Mouse (Mus musculus): Measurements from ENCODE around the gene Neb. TPM values are rescaled to one million over a fixed set of nuclear protein-coding genes. Genes with fewer than 3 reads are reported as not detected.

Neb gene
- polyA plus RNA-seq, 1 experiment from 2014 or later, result 4.2 TPM

DNA sequence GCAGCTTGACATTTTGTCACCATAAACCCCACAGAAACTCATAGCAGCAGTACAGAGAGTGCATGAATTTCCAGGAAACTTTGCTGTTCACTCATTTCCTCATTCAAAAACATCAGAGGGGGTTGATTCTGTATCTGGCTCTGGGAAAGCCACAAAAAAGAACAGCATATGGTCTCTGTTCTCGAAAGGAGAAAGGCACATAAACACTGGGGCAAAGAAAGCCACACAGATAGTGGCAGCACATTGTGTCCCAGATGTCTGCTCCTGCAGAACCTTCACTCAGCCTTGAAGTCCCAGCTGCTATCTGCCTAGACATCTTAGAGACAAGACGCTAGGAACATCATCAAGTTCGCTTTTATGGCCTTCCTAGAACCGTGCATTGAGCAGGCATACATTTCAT, 67.5 kb downstream of the Neb start:
- Histone ChIP-seq H3K9ac (ENCODE audit: low read depth, low read length) (no peak overlapping the region), H3K27ac (ENCODE audit: low read depth, low read length) (no peak overlapping the region), H3K4me2 (replicated peaks; ENCODE audit: low read depth, low read length) (no peak overlapping the region), H3K27me3 (ENCODE audit: control insufficient read depth, insufficient read depth, low read length) (no peaks in the 10 kb centered on the region), H3K36me3 (ENCODE audit: control insufficient read depth, insufficient read depth, low read length) (no peaks in the 10 kb centered on the region), H3K4me1 (replicated peaks; ENCODE audit: control insufficient read depth, insufficient read depth, low read length) (no peaks in the 10 kb centered on the region), H3K4me3 (ENCODE audit: low read depth, low read length) (no peak overlapping the region), H3K9me3 (ENCODE audit: control insufficient read depth, low read length) (no peaks in the 10 kb centered on the region)
- ATAC-seq (ENCODE audit: low FRiP score) (no peak), DNase-seq (ENCODE audit: low spot score) (no peak)
- 94% methylated on average over 4 of the region's 4 CpGs for WGBS

DNA sequence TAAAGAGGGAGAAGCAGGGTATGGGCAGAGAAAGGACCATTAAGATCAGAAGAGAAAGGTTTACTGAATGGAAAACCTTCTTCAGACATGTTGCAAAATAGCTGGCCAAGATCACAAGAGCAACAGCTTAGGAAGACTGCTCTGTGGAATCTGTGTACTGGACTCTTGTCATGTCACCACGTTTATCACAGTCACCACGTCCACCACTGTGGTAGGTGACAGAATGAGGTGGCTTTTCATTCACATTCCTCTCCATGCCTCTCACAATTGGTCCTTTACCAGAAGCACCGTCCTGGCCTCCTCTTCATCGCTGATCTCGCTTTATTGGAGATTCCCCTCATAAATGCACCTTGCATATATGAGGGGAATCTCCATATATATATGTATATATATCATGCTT, 71.6 kb downstream of the Neb start:
- Histone ChIP-seq H3K4me3 (ENCODE audit: low read depth, low read length) (no peak overlapping the region), H3K4me2 (replicated peaks; ENCODE audit: low read depth, low read length) (no peak overlapping the region), H3K27me3 (ENCODE audit: control insufficient read depth, insufficient read depth, low read length) (no peaks in the 10 kb centered on the region), H3K27ac (ENCODE audit: low read depth, low read length) (no peak overlapping the region), H3K9me3 (ENCODE audit: control insufficient read depth, low read length) (no peaks in the 10 kb centered on the region), H3K36me3 (ENCODE audit: control insufficient read depth, insufficient read depth, low read length) (no peaks in the 10 kb centered on the region), H3K4me1 (replicated peaks; ENCODE audit: control insufficient read depth, insufficient read depth, low read length) (no peaks in the 10 kb centered on the region), H3K9ac (ENCODE audit: low read depth, low read length) (no peak overlapping the region)
- 83% methylated on average over 5 of the region's 5 CpGs for WGBS
- ATAC-seq (ENCODE audit: low FRiP score) (no peak), DNase-seq (ENCODE audit: low spot score) (no peak)

DNA sequence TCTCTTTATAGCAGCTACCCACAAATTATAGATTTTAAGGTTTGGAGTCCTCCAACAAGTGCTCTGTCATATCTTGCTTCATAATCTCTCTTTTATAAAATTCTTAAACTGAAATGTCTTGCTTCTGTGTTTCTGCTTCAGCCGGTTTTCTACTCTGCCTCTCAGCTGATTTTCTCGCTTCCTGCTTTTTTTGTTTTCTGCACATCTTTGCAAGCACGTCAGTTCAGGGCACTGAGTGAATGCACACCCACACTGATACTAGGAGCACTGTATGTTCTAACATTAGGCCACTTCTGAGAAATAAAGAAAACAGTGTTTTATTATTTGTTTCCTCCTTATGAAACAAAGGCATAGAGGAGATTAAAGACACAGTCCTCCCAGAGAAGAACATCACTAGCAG, 73.7 kb downstream of the Neb start:
- 83% methylated on average over 3 of the region's 3 CpGs for WGBS
- DNase-seq (ENCODE audit: low spot score), result no peak

DNA sequence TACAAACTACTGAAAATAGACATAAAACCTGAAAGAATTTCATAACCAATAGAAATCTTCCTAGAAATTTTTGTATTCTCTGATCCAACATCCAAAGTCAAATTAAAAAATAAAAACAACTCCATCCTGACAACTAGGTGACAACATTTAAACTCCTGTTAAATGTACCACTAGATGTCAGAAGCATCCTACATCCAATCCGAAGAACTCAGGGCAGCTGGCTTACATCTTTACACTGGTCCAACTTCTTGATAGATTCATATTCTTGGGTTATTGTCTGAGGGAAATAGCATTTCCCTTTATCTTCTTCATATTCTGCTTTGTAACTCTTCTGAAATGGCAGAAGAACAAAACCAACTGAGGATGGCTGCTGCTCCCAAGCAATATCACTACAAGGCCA, 74.9 kb downstream of the Neb start:
- no peak for ATAC-seq (ENCODE audit: low FRiP score)
- Histone ChIP-seq H3K27ac (ENCODE audit: low read depth, low read length) (no peak overlapping the region), H3K4me1 (replicated peaks; ENCODE audit: control insufficient read depth, insufficient read depth, low read length) (no peaks in the 10 kb centered on the region), H3K36me3 (ENCODE audit: control insufficient read depth, insufficient read depth, low read length) (no peaks in the 10 kb centered on the region), H3K9ac (ENCODE audit: low read depth, low read length) (no peak overlapping the region), H3K9me3 (ENCODE audit: control insufficient read depth, low read length) (no peaks in the 10 kb centered on the region), H3K27me3 (ENCODE audit: control insufficient read depth, insufficient read depth, low read length) (no peaks in the 10 kb centered on the region), H3K4me3 (ENCODE audit: low read depth, low read length) (no peak overlapping the region), H3K4me2 (replicated peaks; ENCODE audit: low read depth, low read length) (no peak overlapping the region)
- WGBS, result 86% methylated on average over 1 of the region's 1 CpGs
- no peak for DNase-seq (ENCODE audit: low spot score)

More for the DNA sequence above, 73.7 kb downstream of the Neb start:
- H3K4me2 ChIP-seq (replicated peaks; ENCODE audit: low read depth, low read length), result no peak overlapping the region
- no peak overlapping the region for H3K27ac ChIP-seq (ENCODE audit: low read depth, low read length)
- no peak for ATAC-seq (ENCODE audit: low FRiP score)
- H3K9me3 ChIP-seq (ENCODE audit: control insufficient read depth, low read length), result no peaks in the 10 kb centered on the region
- no peak overlapping the region for H3K9ac ChIP-seq (ENCODE audit: low read depth, low read length)
- no peaks in the 10 kb centered on the region for H3K4me1 ChIP-seq (replicated peaks; ENCODE audit: control insufficient read depth, insufficient read depth, low read length)
- H3K4me3 ChIP-seq (ENCODE audit: low read depth, low read length), result no peak overlapping the region
- no peaks in the 10 kb centered on the region for H3K27me3 ChIP-seq (ENCODE audit: control insufficient read depth, insufficient read depth, low read length)
- no peaks in the 10 kb centered on the region for H3K36me3 ChIP-seq (ENCODE audit: control insufficient read depth, insufficient read depth, low read length)

DNA sequence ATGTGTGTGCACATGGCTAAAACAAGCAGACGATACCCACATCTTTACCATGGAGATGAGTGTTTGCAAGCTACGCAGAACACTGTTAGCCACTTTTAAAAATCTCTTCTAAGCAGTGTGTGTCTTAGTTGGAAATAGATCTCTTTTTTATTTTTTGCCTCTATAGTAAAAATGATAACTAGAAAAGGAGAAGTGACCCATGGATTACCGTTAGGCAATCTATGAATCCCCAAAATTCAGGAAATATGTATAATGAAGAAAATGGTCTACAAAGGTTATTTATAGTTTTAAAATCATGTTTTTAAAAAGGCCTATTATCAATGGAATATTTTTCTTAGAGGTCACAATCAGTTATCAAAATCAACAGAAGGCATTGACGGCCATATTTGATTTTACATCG, 80.3 kb downstream of the Neb start:
- Histone ChIP-seq H3K4me2 (replicated peaks; ENCODE audit: low read depth, low read length) (no peak overlapping the region), H3K4me3 (ENCODE audit: low read depth, low read length) (no peak overlapping the region), H3K4me1 (replicated peaks; ENCODE audit: control insufficient read depth, insufficient read depth, low read length) (no peaks in the 10 kb centered on the region), H3K36me3 (ENCODE audit: control insufficient read depth, insufficient read depth, low read length) (no peaks in the 10 kb centered on the region), H3K9me3 (ENCODE audit: control insufficient read depth, low read length) (no peaks in the 10 kb centered on the region), H3K27me3 (ENCODE audit: control insufficient read depth, insufficient read depth, low read length) (no peaks in the 10 kb centered on the region), H3K27ac (ENCODE audit: low read depth, low read length) (no peak overlapping the region), H3K9ac (ENCODE audit: low read depth, low read length) (no peak overlapping the region)
- 97% methylated on average over 5 of the region's 5 CpGs for WGBS
- DNase-seq (ENCODE audit: low spot score) (no peak), ATAC-seq (ENCODE audit: low FRiP score) (no peak)

DNA sequence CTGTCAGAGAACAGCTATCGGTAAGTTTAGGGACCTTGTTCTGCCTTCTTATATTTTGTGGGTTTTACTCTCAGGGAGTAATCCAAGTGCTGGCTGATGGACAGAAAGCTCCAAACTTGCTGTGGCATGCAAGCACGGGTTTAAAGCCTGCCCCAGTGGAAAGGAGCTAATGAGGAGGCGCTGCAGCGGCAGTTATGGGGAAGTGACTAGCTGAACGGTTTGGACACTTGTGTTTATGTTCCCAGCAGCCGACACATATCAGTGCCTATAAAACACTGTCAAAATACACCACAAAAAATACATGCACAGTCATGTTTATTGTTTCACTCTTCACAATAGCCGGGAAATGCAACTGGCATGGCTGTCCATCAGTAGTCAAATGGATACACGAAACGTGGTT, 81.5 kb downstream of the Neb start:
- H3K36me3 ChIP-seq (ENCODE audit: control insufficient read depth, insufficient read depth, low read length), result no peaks in the 10 kb centered on the region
- H3K4me2 ChIP-seq (replicated peaks; ENCODE audit: low read depth, low read length), result no peak overlapping the region
- no peaks in the 10 kb centered on the region for H3K9me3 ChIP-seq (ENCODE audit: control insufficient read depth, low read length)
- H3K27me3 ChIP-seq (ENCODE audit: control insufficient read depth, insufficient read depth, low read length), result no peaks in the 10 kb centered on the region
- H3K4me1 ChIP-seq (replicated peaks; ENCODE audit: control insufficient read depth, insufficient read depth, low read length), result no peaks in the 10 kb centered on the region
- H3K9ac ChIP-seq (ENCODE audit: low read depth, low read length), result no peak overlapping the region
- no peak overlapping the region for H3K4me3 ChIP-seq (ENCODE audit: low read depth, low read length)
- ATAC-seq (ENCODE audit: low FRiP score) (no peak), DNase-seq (ENCODE audit: low spot score) (no peak)
- 89% methylated on average over 9 of the region's 9 CpGs for WGBS
- no peak overlapping the region for H3K27ac ChIP-seq (ENCODE audit: low read depth, low read length)

DNA sequence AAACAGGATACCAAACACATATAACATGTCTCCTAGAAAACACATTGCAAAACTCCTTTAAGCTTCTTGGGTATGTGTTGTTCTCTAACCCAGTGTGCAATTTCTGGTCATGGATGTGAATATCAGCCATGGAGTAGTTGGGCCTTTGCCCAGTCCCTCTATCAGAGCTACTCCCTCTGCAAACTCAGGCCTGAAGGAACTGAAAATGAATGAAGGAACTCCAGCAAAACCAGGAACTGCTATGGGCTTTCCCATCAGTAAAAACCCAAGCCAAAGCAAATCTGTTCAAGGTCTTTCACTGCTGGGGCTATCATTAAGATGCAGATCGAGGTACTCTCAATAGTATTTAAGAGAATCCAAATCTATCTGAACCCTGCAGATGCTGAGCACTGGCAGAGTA, 90.8 kb downstream of the Neb start:
- Histone ChIP-seq H3K4me3 (ENCODE audit: low read depth, low read length) (no peak overlapping the region), H3K9ac (ENCODE audit: low read depth, low read length) (no peak overlapping the region), H3K9me3 (ENCODE audit: control insufficient read depth, low read length) (no peaks in the 10 kb centered on the region), H3K27me3 (ENCODE audit: control insufficient read depth, insufficient read depth, low read length) (no peaks in the 10 kb centered on the region), H3K27ac (ENCODE audit: low read depth, low read length) (no peak overlapping the region), H3K36me3 (ENCODE audit: control insufficient read depth, insufficient read depth, low read length) (no peaks in the 10 kb centered on the region), H3K4me1 (replicated peaks; ENCODE audit: control insufficient read depth, insufficient read depth, low read length) (no peaks in the 10 kb centered on the region), H3K4me2 (replicated peaks; ENCODE audit: low read depth, low read length) (no peak overlapping the region)
- no peak for DNase-seq (ENCODE audit: low spot score)
- no peak for ATAC-seq (ENCODE audit: low FRiP score)
- 84% methylated on average over 1 of the region's 1 CpGs for WGBS

DNA sequence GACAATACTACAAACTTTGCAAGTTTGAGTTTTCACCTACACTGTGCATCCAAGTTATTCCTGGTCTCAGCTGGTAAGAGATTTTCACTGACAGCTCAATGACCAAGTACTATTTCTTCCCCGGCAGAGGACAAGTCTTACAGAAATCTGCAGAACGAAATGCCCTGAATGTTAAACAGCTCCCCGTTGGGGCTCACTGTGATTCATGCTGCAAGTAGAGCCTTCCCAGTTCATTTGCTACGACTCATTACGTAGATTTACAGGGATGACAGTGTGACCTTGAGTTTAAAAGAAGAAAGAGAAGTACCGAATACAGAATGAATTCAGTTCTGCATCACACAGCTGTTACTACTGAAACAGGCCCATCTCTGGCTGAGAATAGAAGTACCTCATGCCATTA, 91.9 kb downstream of the Neb start:
- DNase-seq (ENCODE audit: low spot score) (no peak), ATAC-seq (ENCODE audit: low FRiP score) (no peak)
- Histone ChIP-seq H3K4me2 (replicated peaks; ENCODE audit: low read depth, low read length) (no peak overlapping the region), H3K27ac (ENCODE audit: low read depth, low read length) (no peak overlapping the region), H3K4me1 (replicated peaks; ENCODE audit: control insufficient read depth, insufficient read depth, low read length) (no peaks in the 10 kb centered on the region), H3K4me3 (ENCODE audit: low read depth, low read length) (no peak overlapping the region), H3K27me3 (ENCODE audit: control insufficient read depth, insufficient read depth, low read length) (no peaks in the 10 kb centered on the region), H3K9me3 (ENCODE audit: control insufficient read depth, low read length) (no peaks in the 10 kb centered on the region), H3K9ac (ENCODE audit: low read depth, low read length) (no peak overlapping the region), H3K36me3 (ENCODE audit: control insufficient read depth, insufficient read depth, low read length) (no peaks in the 10 kb centered on the region)
- WGBS, result 84% methylated on average over 6 of the region's 6 CpGs

DNA sequence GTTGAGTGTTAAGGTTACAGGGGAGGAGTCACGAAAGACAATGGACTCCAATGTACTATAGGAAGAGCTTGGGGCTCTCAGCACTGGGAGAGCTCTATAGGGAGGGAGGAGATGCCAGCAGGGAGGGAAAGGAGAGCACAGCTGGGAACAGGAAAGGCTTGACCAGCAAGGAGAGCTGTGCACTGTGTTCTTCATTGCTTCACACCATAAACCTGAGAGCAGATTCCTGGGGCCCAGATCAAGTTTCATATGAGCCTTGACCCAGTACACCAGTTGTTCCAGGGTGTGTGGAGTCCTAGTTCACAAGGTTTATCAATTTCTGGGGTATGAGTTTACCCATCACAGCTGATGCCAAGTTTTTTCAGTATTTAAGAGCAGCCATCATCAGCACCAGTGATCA, 106.1 kb downstream of the Neb start:
- no peaks in the 10 kb centered on the region for H3K9me3 ChIP-seq (ENCODE audit: control insufficient read depth, low read length)
- no peak overlapping the region for H3K4me3 ChIP-seq (ENCODE audit: low read depth, low read length)
- no peaks in the 10 kb centered on the region for H3K36me3 ChIP-seq (ENCODE audit: control insufficient read depth, insufficient read depth, low read length)
- no peaks in the 10 kb centered on the region for H3K27me3 ChIP-seq (ENCODE audit: control insufficient read depth, insufficient read depth, low read length)
- WGBS, result 27% methylated on average over 1 of the region's 1 CpGs
- DNase-seq (ENCODE audit: low spot score), result no peak
- H3K4me2 ChIP-seq (replicated peaks; ENCODE audit: low read depth, low read length), result no peak overlapping the region
- no peak for ATAC-seq (ENCODE audit: low FRiP score)
- no peak overlapping the region for H3K27ac ChIP-seq (ENCODE audit: low read depth, low read length)
- no peak overlapping the region for H3K9ac ChIP-seq (ENCODE audit: low read depth, low read length)
- no peaks in the 10 kb centered on the region for H3K4me1 ChIP-seq (replicated peaks; ENCODE audit: control insufficient read depth, insufficient read depth, low read length)
